Mouse (Mus musculus) adipocyte (in vitro differentiated cells): ENCODE results near the gene Dlst.

Experiments
- DNase-seq: peaks from one replicate; pipeline ENCODE4 v3.0.0-alpha.2; 2016; ENCODE audit warnings: low spot score

Dlst gene

GRCm38 (mm10) chr12:85182898-85183297, 72.3 kb downstream of the Dlst start:
- DNase-seq: no peak

GRCm38 (mm10) chr12:85184118-85184517, 73.5 kb downstream of the Dlst start:
- DNase-seq: no peak
